Mouse (Mus musculus) kidney, embryonic 15.5 days (tissue): Measurements from ENCODE around the gene Itpkb. TPM values are rescaled to one million over a fixed set of nuclear protein-coding genes. Genes with fewer than 3 reads are reported as not detected.

Experiments
- ATAC-seq: fragments of 200-750 bp; cut with Nextera tagmentation; replicated peaks from 2 replicates; pipeline ENCODE4 v1.8.0; 2017; ENCODE audit warnings: moderate TSS enrichment; ENCODE audit not compliant: low FRiP score
- H3K27ac ChIP-seq: fragments of 300-500 bp; sonication (generic); 2 replicates; pipeline ENCODE4 v1.5.1; 2015; ENCODE audit warnings: mild to moderate bottlenecking, inconsistent platforms
- H3K27me3 ChIP-seq: fragments of 300-500 bp; sonication (generic); 2 replicates; pipeline ENCODE4 v1.6.1; 2015; ENCODE audit warnings: inconsistent platforms
- H3K36me3 ChIP-seq: fragments of 300-500 bp; sonication (generic); 2 replicates; pipeline ENCODE4 v1.6.1; 2015; ENCODE audit warnings: inconsistent platforms
- H3K4me1 ChIP-seq: fragments of 300-500 bp; sonication (generic); 2 replicates; pipeline ENCODE4 v1.6.1; 2015; ENCODE audit warnings: inconsistent platforms
- H3K4me2 ChIP-seq: fragments of 300-500 bp; sonication (generic); 2 replicates; pipeline ENCODE4 v1.6.1; 2015; ENCODE audit warnings: moderate library complexity, mild to moderate bottlenecking, inconsistent platforms
- H3K4me3 ChIP-seq: fragments of 300-500 bp; sonication (generic); replicated peaks from 2 replicates; pipeline ENCODE4 v1.5.1; 2015; ENCODE audit warnings: mild to moderate bottlenecking, inconsistent platforms
- H3K9ac ChIP-seq: fragments of 300-500 bp; sonication (generic); 2 replicates; pipeline ENCODE4 v1.6.1; 2015; ENCODE audit warnings: mild to moderate bottlenecking, inconsistent platforms
- H3K9me3 ChIP-seq: fragments of 300-500 bp; sonication (generic); replicated peaks from 2 replicates; pipeline ENCODE4 v1.6.1; 2016; ENCODE audit warnings: inconsistent platforms
- WGBS: fragments of 180-500 bp; shearing (Covaris S2); methylation state at CpG from one replicate; pipeline ENCODE4 v1.1.7; 2015; ENCODE audit warnings: mixed read lengths; 5-methylcytosine and 5-hydroxymethylcytosine counted together
- polyA plus RNA-seq: library from polyadenylated mRNA; unstranded; fragments of >200 nt; fragmentation: Nextera tagmentation; extraction: Ambion mirVana; gene quantifications from 2 replicates; pipeline ENCODE4 v1.2.1, GENCODE M21; 2015

Gene Itpkb
- polyA plus RNA-seq, 1 experiment from 2014 or later = 9.4 TPM

- Histone ChIP-seq H3K4me2 (no peak overlapping the region), H3K4me3 (no peak overlapping the region), H3K9ac (no peak overlapping the region), H3K27me3 (no peaks in the 10 kb centered on the region), H3K36me3 (peaks cover 5% of the 10 kb centered on the region; the same call in 1 of the 2 replicates), H3K27ac (peak overlapping the region; percentile 70), H3K9me3 (no peaks in the 10 kb centered on the region), H3K4me1 (peaks cover 37% of the 10 kb centered on the region)
- WGBS = 77% methylated on average over 9 of the region's 9 CpGs
- ATAC-seq = no peak
These were observed 62.9 kb downstream of the Itpkb start for GRCm38 (mm10) chr1:180393017-180393797.

GRCm38 (mm10) chr1:180393873-180394272 is 63.6 kb downstream of the Itpkb start:
- Histone ChIP-seq H3K4me2 (no peak overlapping the region), H3K4me1 (peaks cover 31% of the 10 kb centered on the region), H3K27me3 (no peaks in the 10 kb centered on the region), H3K9ac (no peak overlapping the region), H3K36me3 (peaks cover 5% of the 10 kb centered on the region; the same call in 1 of the 2 replicates), H3K9me3 (no peaks in the 10 kb centered on the region), H3K27ac (peak overlapping the region; percentile 70; the same call in 1 of the 2 replicates), H3K4me3 (no peak overlapping the region)
- WGBS = 80% methylated on average over 12 of the region's 12 CpGs
- no peak for ATAC-seq

GRCm38 (mm10) chr1:180397734-180398133 is 67.4 kb downstream of the Itpkb start:
- peaks cover 5% of the 10 kb centered on the region; the same call in 1 of the 2 replicates for H3K36me3 ChIP-seq
- no peak overlapping the region for H3K27ac ChIP-seq
- no peaks in the 10 kb centered on the region for H3K9me3 ChIP-seq
- H3K4me3 ChIP-seq = no peak overlapping the region
- ATAC-seq = no peak
- no peak overlapping the region for H3K9ac ChIP-seq
- no peaks in the 10 kb centered on the region for H3K27me3 ChIP-seq
- 38% methylated on average over 5 of the region's 5 CpGs for WGBS
- peaks cover 37% of the 10 kb centered on the region for H3K4me1 ChIP-seq
- H3K4me2 ChIP-seq = no peak overlapping the region

- Histone ChIP-seq H3K4me2 (no peak overlapping the region), H3K27ac (no peak overlapping the region), H3K4me1 (peaks cover 37% of the 10 kb centered on the region), H3K4me3 (no peak overlapping the region), H3K36me3 (peaks cover 5% of the 10 kb centered on the region; the same call in 1 of the 2 replicates), H3K9ac (no peak overlapping the region), H3K9me3 (no peaks in the 10 kb centered on the region), H3K27me3 (no peaks in the 10 kb centered on the region)
- 77% methylated on average over 3 of the region's 3 CpGs for WGBS
- ATAC-seq = no peak
These were observed 68.2 kb downstream of the Itpkb start for GRCm38 (mm10) chr1:180398446-180398845.

GRCm38 (mm10) chr1:180400691-180401455 is 70.6 kb downstream of the Itpkb start:
- Histone ChIP-seq H3K27ac (0 out of 2 replicates have a peak overlapping the region, but pooled peaks have one; percentile 93), H3K9me3 (no peaks in the 10 kb centered on the region), H3K27me3 (no peaks in the 10 kb centered on the region), H3K9ac (no peak overlapping the region), H3K36me3 (no peaks in the 10 kb centered on the region), H3K4me3 (no peak overlapping the region), H3K4me1 (peaks cover 58% of the 10 kb centered on the region), H3K4me2 (no peak overlapping the region)
- no peak for ATAC-seq
- WGBS = 69% methylated on average over 4 of the region's 4 CpGs

DNA sequence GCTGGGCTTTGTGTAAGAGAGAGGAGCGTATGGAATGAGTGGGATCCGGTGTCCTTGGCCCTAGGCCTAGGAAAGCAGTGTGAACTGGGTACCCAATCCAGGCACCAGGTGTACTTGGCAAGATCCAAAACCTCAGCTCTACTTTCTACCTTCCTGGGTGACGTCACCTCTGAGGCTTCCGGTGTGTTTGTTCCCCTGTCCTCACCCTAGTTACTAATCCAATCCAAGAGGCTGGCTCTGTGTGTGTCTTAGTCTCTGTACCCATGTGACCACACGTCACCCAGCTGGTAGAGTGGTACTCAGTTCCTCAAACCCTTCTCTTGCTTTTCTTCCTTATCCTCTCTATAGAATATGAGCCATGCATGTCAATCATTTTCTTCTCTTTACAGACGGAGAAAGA is 71.4 kb downstream of the Itpkb start:
- ATAC-seq = no peak
- no peak overlapping the region for H3K4me3 ChIP-seq
- no peaks in the 10 kb centered on the region for H3K9me3 ChIP-seq
- H3K36me3 ChIP-seq = no peaks in the 10 kb centered on the region
- H3K27ac ChIP-seq = peak overlapping the region; percentile 93
- H3K27me3 ChIP-seq = no peaks in the 10 kb centered on the region
- no peak overlapping the region for H3K9ac ChIP-seq
- WGBS = 83% methylated on average over 6 of the region's 6 CpGs
- H3K4me1 ChIP-seq = peaks cover 67% of the 10 kb centered on the region
- H3K4me2 ChIP-seq = no peak overlapping the region

DNA sequence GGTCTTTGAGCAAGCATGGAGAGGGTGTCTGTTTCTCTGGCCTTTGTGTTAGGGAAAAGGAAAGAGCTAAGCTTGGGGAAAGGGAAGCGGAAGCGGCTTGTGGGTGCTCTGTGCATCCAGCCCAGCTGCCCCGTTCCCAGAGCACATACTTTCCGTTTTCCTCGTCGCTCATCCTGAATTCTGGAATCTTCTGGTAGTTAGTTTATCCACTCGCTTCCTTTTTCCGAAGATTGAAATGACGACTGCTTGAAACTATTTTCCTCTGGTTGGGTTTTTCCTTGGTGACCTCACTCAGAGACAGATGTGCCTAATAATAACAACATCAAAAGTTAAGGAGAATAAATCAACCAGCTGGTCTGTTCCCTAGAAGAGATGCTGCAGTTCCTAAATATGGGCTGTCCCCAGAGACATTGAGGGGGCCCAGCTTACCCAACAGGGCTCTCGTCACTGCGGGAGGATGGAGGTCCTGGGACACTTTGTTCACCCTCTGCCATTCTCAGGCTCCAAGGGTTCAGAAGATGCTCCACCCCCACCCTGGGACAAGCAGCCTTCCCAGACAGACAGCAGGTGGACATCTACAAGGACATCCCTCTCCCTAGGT is 72.3 kb downstream of the Itpkb start:
- Histone ChIP-seq H3K4me3 (no peak overlapping the region), H3K27ac (peak overlapping the region; percentile 93), H3K4me2 (no peak overlapping the region), H3K36me3 (no peaks in the 10 kb centered on the region), H3K9me3 (no peaks in the 10 kb centered on the region), H3K4me1 (peaks cover 71% of the 10 kb centered on the region), H3K27me3 (no peaks in the 10 kb centered on the region), H3K9ac (no peak overlapping the region)
- 71% methylated on average over 11 of the region's 11 CpGs for WGBS
- ATAC-seq = no peak

DNA sequence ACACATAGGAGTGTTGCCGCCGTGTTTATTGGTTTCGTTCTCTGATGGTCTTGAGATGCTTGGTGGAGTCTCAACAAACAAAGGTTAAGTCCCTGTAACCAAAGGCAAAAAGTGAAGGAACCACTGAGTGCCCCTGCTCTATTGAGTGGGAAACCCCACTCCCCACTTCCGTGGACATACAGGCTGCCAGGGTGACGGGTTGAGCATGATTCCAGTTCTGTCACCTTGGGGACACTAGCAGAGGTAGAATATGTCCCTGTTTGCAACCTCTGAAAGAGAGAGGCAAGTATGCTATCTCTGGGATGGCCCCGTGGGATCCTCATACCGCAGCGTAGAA is 73.0 kb downstream of the Itpkb start:
- Histone ChIP-seq H3K9me3 (no peaks in the 10 kb centered on the region), H3K27ac (peak overlapping the region; percentile 93), H3K4me1 (peaks cover 77% of the 10 kb centered on the region), H3K27me3 (no peaks in the 10 kb centered on the region), H3K9ac (no peak overlapping the region), H3K4me2 (peak overlapping the region; percentile 29; the same call in 1 of the 2 replicates), H3K4me3 (no peak overlapping the region), H3K36me3 (no peaks in the 10 kb centered on the region)
- ATAC-seq = no peak
- 82% methylated on average over 8 of the region's 8 CpGs for WGBS

GRCm38 (mm10) chr1:180403694-180404606 is 73.7 kb downstream of the Itpkb start:
- H3K4me3 ChIP-seq = no peak overlapping the region

DNA sequence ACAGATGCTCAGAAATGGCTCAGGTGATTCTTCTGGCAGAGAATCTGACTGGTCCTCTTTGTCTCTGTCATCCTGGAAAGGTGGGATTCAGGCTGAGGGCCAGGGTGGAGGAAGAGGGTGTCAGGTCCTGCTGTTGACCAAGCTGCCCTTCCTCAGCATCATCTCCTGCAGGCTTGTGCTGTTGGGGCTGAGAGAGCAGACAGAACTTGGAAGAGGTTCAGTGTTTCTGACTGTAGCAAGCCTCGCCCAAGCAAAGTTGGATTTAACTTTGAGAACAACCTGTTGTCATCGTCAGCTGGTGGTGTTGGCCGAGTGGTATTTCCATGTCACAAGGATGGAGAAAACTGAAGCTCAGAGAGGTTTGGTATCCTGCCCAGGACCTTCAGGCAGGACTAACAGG is 74.4 kb downstream of the Itpkb start:
- Histone ChIP-seq H3K4me2 (peak overlapping the region; percentile 29; the same call in 1 of the 2 replicates), H3K9me3 (no peaks in the 10 kb centered on the region), H3K27ac (peak overlapping the region; percentile 93), H3K4me3 (no peak overlapping the region), H3K9ac (no peak overlapping the region), H3K36me3 (no peaks in the 10 kb centered on the region), H3K4me1 (peaks cover 91% of the 10 kb centered on the region), H3K27me3 (no peaks in the 10 kb centered on the region)
- WGBS = 84% methylated on average over 3 of the region's 3 CpGs
- no peak for ATAC-seq

More at GRCm38 (mm10) chr1:180403694-180404606, 73.7 kb downstream of the Itpkb start:
- Histone ChIP-seq H3K27me3 (no peaks in the 10 kb centered on the region), H3K9ac (no peak overlapping the region), H3K9me3 (no peaks in the 10 kb centered on the region), H3K4me2 (peak overlapping the region; percentile 29), H3K4me1 (peaks cover 84% of the 10 kb centered on the region), H3K36me3 (no peaks in the 10 kb centered on the region), H3K27ac (peak overlapping the region; percentile 93)
- 42% methylated on average over 32 of the region's 32 CpGs for WGBS
- peak; percentile 23; the same call in 1 of the 2 replicates for ATAC-seq
